Mouse (Mus musculus) fat pad, adult 2 months (tissue): ENCODE data around the gene Syt5.

Experiments
- DNase-seq: peaks from one replicate; pipeline ENCODE4 v3.0.0-alpha.2; 2011; ENCODE audit warnings: low read depth, low spot score; ENCODE audit errors: extremely low read depth

Syt5 gene

GRCm38 (mm10) chr7:4501558-4502397, 45.6 kb downstream of the Syt5 start, which contains the start of gene Ppp1r12c:
Gene Ppp1r12c (minus strand): TSS chr7:4501680.
- DNase-seq, result no peak

- no peak for DNase-seq
These were observed 46.4 kb downstream of the Syt5 start for GRCm38 (mm10) chr7:4500892-4501471.

- DNase-seq, result no peak
These were observed 48.3 kb downstream of the Syt5 start for GRCm38 (mm10) chr7:4499034-4499433.

DNA sequence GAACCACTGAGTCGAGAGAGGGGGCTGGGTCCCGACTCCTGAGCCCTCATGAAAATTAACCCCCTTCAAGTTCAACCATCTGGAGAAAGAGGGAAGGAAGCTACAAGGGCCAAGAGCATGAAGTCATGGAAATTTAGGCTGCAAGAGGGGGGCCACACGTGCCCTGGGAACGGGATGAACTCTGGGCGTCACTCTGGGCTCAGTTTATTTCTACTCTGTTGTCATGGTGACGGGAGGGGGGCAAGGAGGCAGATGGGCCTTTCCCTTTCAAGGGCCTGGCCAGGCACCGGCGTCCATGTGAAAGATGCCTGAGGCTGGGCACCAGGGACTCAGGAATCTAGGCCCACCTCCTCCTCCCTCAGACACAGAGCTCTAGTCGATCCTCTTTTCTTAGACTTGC, 49.1 kb downstream of the Syt5 start:
- DNase-seq, result no peak

GRCm38 (mm10) chr7:4497271-4497903, 50.0 kb downstream of the Syt5 start:
- DNase-seq, result no peak

- DNase-seq, result no peak
These were observed 50.9 kb downstream of the Syt5 start for GRCm38 (mm10) chr7:4496468-4496867.

DNA sequence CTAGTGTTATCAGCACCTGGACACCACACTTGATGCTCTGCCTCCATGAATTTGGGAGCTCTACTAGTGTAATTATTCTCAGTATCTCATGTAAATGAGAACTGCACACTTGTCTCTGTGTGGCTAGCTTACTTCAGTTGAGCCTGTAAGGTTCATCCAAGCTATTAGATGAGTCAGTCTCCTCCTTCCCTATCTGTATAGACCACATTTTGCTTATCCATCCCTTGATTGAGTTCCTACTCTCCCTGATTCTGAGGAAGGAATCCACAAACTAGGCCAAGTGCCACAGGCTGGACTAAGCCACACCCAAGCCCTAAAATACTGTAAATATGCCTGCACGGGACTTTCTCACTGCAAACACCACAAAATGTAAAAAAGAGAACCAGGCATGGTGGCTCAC, 53.4 kb downstream of the Syt5 start:
- no peak for DNase-seq

- DNase-seq, result no peak
These were observed 54.8 kb downstream of the Syt5 start for GRCm38 (mm10) chr7:4492284-4493224.

DNA sequence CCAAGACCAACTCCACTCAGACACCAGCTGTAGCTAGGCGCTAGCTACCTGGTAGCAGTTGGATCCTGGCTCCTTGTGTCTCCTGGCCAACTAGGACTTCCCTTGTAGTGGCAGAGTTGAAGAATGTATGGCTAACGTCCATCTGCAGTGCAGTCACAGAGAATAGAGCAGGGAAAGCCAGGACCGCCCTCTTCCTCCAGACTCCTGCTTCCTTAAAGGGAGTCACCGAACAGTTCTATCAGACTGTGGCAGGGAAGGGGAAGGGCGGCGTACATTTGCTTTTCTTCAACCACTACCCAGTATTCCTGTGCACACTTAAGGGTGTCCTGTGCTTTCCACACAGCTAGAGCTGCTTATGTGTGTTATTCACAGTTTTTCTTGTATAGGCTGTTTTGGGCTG, 56.0 kb downstream of the Syt5 start:
- DNase-seq, result no peak
